Mouse (Mus musculus) retina, adult 2 months (tissue): ENCODE measurements at regions not wholly inside any gene's neighbourhood (a gene's known extent, or its start where the extent isn't known, plus 50 kb on each side); places are given as distances from the start of the nearest gene placed in this dataset.

ENCODE experiments used
- DNase-seq: peaks from one replicate; pipeline ENCODE4 v3.0.0-alpha.2; 2012; ENCODE audit warnings: low read depth, low spot score

DNA sequence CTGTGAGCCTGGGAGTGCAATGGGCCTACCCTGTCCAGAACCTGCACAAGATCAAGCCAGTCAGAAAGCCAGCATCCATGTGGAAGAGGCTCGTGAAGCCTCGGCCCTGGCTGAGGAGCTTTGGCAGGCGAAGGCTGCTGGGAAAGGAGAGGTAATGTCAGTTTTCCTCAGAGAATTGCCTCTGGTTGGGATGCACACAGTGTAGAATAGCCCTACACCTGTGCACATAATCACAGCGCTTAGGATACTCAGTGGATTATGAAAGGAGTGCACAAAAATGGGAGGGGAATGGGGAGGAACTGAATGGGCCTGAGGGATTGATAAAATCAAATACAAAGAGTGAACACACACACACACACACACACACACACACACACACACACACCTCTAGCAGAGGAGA is 319.9 kb upstream of the Sphkap start:
- DNase-seq: no peak

DNA sequence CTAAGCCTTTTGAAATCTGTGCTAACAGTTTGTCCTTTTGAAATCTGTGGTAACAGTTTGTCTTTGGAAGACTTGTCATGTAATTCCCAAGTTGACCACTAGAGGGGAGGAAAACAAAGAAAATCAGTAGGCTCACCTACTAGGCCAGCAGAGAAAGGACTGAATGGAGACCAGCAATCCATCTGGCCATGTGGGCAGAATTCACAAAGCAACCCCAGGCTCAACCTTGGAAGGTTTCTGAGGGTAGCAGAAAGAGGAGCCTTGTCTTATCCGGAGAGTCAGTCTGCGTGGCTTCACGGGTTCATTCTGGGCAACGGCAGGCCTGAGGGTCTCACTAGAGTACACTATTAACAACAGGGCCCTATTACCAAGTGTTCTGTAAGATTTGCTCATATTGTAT is 319.2 kb upstream of the Sphkap start:
- peak; percentile 37 for DNase-seq

DNA sequence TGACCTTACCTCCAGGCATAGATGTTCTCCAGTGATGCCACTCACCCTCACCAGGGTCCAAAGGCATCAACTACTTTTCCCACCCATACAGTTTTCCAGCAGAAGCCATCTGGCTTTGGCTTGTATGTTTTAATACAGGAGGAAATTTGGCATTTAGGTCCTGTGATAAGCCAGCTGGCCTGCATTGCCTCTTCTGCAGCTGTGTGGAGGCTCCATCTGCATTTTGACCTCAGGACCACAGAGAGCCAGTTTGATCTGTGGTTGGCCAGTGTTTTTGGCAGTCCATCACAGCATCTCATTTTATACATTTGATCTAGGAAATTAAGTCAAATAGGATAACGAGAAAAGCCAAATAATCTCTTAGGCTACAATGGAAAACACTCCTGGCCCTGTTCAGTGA is 315.1 kb upstream of the Sphkap start:
- no peak for DNase-seq

DNA sequence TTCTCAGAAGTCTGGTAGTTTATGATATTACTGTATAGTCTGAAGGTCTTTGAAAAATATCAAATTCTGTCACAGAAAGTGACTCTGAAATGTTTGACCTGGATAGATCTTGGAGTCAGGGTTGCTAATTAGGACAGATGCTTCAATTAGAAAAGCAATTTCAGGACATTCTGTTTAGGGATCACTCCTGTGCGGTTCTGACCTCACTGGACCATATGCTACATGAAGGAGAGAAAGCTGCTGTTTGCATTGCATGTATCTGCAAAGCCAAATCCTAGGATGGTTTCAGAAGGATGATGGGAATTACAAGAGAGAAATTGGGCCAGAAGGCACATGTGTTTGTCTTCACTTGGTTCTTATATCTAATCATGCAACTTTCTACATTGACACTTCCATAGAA is 312.2 kb upstream of the Sphkap start:
- DNase-seq: no peak

DNA sequence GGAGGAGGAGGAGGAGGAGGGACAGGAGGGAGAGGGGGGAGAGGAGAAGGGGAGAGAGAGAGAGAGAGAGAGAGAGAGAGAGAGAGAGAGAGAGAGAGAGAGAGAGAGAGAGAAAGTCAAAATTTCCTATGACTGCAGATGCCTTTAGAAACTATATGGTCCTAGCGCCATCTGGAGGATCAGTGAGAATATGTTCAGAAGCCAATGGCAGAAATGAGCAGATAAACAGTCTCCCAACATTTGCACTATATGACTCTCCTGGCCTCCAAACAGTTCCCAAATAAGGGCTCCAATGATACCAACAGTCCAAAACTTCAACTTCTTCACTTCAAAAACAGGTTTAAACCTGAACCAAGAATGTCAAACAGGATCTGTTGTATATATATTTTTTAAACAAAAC is 309.1 kb upstream of the Sphkap start:
- peak; percentile 28 for DNase-seq

DNA sequence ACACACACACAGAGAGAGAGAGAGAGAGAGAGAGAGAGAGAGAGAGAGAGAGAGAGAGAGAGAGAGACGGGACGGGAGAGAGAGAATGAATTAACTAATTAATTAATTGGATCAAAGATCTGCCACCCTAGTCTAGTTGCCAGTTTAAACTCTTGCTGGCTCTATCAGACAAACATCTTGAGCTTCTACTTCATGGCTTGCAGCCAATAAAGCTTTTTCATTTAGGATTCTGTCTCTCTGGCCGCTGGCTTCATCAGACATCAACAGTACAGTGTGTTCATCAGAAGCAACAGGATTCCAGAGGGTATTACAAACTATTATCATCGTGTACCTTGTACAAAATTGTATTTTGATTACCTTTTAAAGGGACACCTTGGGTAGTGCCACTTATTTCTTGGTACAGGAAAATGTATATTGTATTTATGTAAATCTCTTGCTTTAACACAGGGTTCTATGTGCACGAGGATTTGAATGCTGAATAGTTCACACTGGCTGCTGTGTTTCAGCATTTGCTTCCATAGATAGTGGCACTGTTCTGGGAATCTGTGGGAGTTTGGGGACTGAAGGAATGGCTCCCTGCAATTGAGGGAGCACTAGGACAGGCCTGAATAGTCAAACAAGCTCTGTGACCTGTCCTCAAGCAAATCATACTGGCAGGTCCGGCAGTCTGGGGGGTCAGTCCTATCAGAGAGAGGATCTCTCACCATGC is 293.9 kb upstream of the Sphkap start:
- DNase-seq: no peak

DNA sequence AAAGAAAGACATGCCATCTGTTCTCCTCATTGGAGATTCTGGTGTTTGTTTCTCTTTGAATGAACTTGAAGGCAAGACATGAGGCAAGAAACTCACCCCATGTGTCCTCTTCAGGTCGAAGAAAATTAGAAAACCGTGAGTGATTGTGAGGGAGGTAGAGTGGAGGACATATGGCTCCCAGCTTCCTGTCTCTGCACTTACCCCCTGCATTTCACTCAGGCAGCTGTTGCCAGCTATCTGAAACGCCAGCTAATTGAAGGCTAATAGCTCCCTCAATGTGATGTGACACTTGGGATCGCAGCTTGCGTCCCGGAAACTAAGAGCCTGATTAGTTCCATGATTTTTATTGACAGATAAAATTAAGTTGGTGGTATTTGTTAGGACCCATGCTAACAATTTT is 289.4 kb upstream of the Sphkap start:
- no peak for DNase-seq

DNA sequence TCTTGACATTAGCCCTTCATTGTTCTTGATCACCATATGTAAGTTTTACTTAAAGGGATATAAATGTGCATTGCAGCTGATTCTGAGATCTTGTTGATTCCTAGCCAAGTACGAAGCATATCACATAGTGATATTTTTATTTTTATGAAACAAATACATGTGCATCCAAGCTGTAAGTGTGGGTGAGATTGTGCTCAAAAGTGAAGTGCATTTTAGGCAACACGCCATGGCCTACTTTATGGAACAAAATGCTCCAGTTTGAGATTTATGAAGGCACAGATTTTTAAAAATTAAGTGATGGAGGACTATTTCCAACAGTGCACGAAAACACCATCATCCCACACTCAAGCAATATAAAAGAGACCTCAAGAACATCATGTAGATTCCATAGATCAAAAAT is 277.2 kb upstream of the Sphkap start:
- no peak for DNase-seq

DNA sequence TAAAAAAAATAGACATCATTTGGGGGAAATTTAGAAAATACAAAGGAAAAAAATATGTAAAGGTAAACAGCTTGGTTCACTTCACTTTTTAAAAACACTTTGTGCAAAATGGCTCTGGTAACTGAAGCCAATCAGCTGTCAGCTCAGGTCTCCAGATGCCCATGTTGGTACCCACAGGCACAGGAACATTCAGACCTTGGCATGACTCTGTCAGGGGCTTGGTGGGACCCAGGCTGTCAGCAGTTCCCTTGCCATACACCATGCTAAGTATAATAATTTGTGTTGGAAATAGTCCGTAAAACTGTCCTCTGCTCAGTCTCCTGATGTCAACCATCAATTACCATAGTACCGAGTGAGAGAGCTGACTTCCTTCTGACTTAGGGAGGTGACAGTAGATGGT is 257.3 kb upstream of the Sphkap start:
- no peak for DNase-seq

DNA sequence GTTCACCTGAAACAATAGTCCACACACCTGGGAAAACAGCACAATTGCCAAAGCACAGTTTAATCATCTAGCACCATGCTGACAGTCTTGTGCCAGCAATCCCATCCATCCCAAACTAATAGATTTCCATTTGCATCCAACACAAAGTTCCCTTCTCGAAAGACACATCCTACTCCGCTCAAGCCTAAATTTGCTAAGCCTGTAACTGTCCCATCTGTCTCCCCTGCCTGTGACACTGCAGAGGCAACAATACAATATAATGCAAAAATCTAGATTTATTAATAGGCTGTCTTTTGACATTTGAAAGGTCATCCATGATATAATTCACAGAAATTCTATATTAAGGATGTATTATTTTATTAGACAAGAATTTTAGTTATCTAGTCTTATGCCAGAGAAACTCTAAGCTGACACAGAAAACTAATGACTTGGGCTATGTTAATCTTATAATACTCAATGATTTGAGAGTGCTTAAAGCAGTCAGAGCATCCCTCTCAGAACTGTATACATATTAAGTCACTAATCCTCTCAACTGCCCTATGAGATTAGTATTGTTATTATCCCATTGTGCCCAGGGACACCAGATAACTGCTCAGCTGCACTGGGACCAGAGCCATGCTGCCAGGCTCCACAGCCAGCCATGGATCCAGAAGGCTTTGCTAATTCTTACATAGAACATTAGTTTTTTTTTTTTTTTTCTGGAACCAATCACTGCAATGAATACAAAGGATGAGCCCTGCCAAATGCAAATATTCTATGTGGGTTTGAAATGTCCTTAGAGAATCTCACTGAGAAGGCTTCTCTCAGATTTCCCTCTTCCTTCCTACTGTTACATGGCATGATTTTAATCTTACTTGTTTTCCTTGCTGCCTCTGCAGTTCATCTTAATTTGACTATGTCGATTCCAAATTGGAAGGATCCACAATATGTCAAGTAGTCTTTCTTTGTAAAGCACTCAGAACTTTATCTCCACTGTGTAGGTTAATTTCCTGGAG is 254.1 kb upstream of the Sphkap start:
- DNase-seq: peak; percentile 20

DNA sequence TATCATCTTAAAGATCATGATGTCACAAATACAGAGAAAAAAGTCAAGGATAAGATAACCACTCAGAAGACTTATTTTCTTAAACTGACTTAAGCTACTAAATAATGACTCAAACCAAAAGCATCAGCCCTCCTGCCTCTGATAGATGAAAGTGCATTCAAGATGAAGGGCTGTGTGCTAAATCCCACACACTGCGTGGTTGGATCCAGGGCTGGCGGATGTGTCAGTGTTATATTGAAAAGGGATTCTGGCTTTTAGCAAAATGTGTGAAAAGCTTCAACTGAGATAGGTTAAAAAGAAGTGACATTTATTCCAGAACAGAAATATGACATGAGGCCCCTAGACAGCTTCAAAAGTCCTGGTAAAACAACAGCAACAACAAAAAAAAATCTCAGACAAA is 245.7 kb upstream of the Sphkap start:
- no peak for DNase-seq

DNA sequence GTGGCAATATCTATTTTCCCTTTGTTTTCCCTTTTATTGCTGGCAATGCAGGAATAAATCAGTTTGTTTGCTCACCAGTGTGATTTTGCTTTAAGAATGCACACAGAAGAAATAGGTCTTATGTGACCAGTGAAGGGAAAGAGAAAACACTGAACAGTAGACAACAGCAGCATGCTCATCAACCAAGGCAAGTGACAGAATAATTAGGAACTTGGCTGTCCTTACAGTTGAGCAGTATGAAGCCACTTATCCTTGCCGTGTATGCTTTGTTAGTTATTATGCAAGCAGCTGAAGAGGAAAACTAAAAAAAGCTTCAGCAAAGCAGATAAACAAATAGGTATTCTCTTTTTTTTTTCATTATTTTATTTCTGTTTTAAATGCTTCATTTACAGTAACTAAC is 237.6 kb upstream of the Sphkap start:
- no peak for DNase-seq

DNA sequence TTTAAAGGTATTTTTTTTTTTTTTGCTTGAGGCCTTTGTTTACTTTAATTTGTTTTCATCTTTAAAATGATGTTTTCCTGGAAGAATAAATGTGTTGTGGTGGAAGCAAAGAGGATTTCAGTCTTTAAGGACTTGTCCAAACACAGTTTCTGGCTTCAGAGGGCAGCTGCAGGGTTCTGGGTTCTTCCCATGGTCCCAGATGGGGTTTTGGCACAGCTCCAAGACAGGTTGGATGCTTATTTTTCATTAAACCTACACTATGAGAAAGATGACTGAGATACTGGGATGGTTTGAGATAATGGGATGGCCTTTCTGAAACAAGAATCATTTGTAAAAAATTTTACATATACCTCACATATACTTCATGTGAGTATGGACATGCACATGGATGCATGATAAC is 234.7 kb upstream of the Sphkap start:
- DNase-seq: no peak

DNA sequence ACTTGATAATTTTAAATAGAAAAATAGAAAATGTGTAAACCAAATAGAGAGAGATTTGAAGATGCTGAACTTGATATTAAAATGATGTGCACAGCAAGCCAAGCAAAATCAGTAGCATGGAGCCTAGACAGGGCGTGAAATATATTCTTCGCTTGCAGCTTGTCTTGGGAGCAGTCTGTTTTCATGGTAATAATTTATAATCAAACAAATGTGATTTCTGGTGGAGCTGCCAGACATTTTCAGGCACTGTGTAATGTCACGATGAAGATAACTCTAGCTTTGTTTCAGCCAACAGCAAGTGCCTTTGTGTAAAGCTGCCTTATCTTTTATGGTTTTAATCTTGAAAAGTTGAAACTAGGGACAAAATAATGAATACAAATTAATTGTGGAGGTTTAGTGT is 228.1 kb upstream of the Sphkap start:
- DNase-seq: no peak

DNA sequence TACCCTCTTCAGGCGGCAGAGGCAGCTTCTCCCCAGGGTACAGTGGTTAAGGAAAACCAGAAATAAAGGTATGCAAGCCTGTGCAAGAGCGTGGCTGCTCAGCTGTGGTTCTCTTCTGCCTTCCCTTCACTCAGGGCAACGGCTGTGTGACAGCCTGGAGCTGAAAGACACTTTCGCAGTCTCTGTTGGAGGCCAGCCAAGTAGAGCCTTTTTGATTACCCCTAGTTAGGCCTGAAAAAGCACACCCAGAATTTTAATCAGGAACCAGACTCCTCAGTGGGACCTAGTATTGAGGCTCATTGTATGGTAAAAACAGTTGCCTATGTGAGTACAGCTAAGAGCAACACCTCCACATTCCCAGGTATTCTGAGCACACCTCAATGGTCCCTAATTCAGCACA is 223.8 kb upstream of the Sphkap start:
- no peak for DNase-seq

DNA sequence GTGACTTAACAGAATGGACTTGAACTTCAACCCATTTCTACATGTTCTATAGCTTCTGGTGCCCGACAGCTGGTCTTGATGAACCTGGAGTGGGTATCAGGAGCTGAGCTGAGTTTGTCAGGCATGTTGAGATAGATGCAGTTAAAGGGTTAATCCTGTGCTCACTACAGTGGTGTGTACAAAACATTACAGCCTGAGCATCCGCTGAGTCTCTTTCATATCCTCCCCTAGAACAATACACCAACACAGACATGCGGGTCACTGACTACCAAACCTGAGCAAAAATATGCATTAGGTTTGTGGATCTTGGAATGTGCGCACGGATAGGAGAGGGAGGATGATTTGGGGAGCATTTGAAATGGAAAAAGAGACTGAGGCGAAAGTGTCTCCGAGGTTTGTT is 223.4 kb upstream of the Sphkap start:
- DNase-seq: no peak

DNA sequence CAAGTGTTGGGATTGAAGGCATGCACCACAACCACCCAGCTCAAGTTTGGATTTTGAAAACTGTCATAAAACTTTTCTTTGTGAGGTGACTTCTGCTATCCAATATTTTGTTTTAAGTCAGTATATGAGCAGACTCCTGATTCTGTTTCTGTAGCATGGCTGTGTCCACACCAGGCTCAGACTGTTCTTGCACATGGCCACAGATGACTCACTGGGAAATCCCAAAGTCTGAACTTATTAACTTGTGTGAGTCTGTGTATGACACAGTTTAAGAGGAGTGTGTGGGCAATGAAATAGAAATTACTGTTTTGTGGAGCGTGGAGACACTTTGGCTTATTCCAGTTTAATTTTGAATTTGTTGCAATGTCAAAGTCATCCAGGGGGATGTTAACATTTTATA is 179.3 kb upstream of the Sphkap start:
- no peak for DNase-seq

DNA sequence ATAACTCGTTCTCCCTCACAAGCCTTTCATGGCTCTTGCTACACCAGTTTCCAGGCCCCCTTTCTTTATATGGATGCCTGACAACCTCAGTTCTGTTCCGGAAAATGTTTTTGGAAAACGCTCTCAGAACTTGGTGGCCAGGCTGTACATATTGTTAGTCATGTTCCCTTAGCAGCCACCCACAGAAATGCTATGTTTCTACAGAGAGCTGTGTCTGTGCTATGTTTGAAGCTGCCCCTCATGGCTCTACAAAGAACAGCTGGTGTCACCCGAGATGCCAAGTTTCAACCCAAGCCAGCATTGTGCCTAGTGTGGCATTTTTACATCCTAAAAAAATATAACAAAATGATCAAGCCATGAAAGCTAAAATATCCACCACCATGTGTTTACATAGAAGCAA is 175.0 kb upstream of the Sphkap start:
- no peak for DNase-seq

DNA sequence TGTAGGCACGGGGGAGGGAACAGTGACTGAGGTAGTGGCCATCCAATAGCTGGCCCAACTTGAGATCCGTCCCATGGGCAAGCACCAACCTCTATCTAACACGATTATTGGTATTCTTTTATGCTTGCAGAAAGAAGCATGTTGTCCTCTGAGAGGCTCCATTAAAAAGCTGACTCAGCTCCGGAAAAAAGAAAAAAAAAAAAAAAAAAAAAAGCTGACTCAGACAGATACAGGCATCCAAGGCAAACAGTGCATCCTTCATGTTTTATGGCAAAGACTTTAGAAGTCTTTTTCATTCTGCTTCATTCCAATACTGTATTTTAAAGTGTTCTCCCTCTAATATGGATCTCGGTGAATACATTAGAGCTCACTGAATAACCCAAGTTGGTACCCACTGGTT is 162.0 kb upstream of the Sphkap start:
- no peak for DNase-seq

DNA sequence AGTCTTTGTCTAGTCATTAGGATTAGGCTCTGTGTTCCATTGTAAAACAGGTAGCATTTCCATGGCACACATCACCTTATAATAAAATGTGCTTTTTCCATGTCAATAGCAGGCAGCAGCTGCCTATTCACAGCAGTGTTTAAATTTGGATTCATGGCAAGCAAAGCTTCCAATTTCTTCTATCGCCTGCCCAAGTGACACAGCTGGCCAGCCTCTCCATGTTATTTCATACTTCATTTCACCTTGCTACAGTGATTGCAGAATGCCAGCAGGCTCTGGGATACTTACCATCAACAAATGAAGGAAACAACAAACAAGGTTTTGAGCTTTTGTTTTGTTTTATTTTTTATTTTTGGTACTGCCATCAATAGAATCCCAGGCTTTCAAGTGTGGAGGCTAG is 160.7 kb upstream of the Sphkap start:
- no peak for DNase-seq

DNA sequence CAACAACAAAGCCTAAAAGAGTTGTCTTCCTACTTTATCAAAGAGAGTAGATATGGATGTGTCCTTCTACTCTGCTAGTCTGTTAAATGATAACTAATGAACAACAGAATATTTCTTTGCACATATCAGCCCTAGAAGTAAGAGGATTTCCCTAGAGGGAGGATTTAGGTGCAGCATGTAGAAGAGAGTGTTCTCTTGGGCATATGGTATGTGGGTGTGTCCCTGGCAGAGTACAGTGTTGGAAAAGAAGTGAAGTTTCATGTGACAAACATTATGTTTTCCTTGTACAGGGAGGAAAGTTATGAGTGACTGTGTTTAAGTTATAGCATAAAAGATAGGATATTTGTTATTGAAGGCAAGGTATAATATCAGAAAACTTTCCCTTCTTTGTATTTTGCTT is 143.6 kb upstream of the Sphkap start:
- no peak for DNase-seq

DNA sequence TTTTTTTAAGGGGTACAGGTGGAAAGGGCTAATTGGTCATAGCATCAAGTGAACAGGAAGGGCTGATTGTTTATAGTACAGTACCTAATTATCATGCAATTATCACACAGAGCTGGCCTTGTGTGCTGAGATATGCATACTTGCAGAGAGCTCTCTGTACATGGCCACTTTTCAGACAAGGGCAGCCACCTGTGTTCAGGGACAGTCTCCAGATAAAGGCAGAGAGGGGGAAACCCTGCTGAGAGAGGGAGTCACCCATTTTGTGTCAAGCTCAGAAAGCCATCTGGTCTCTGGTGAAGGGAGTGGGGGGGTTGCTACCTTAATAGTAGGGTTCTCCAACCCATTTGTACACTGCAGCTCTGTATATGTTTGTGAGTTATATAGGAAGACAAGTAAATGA is 127.5 kb upstream of the Sphkap start:
- DNase-seq: no peak

DNA sequence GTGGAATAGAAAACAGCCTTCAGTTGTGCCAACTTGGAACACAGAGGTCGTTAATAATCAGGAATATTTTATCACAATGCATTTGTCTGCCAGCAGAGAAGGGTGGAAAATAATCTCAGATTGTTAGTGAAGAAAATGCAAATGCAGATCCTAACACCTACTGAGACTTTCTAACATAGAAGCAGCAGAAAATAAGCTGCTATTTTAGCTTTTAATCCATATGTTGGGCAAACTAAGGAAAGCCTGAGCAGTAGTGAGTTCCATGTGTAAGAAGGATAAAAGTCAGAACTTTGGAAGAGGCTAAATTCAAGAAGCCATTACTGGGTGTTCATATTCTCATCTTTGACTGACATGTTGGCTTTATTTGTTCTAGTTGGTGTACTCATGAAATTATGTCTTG is 119.8 kb upstream of the Sphkap start:
- DNase-seq: no peak
